Mouse (Mus musculus): ENCODE data around the gene Sirpb1a. TPM values are rescaled to one million over a fixed set of nuclear protein-coding genes. Genes with fewer than 3 reads are reported as not detected.

Sirpb1a gene
- polyA plus RNA-seq, 1 experiment from 2014 or later = not detected

- ATAC-seq (ENCODE audit: low FRiP score) = no peak
- Histone ChIP-seq H3K4me2 (no peak overlapping the region), H3K27ac (replicated peaks) (no peak overlapping the region), H3K9me3 (replicated peaks) (no peaks in the 10 kb centered on the region; the same call in 1 of the 2 replicates), H3K27me3 (replicated peaks) (no peaks in the 10 kb centered on the region), H3K4me3 (replicated peaks) (no peak overlapping the region), H3K4me1 (no peaks in the 10 kb centered on the region), H3K36me3 (no peaks in the 10 kb centered on the region), H3K9ac (replicated peaks) (no peak overlapping the region)
Observed at GRCm38 (mm10) chr3:15329549-15329948, 96.8 kb downstream of the Sirpb1a start.

Other genes with a start within 250 kb of the Sirpb1a start
- gene Gm9733, start 94.2 kb downstream of the Sirpb1a start, polyA plus RNA-seq (2015; fragmentation: Nextera tagmentation; extraction: Ambion mirVana) = not detected in 2 replicates
- gene Sirpb1b, start 148.5 kb upstream of the Sirpb1a start, polyA plus RNA-seq (2015; fragmentation: Nextera tagmentation; extraction: Ambion mirVana) = not detected in 2 replicates